Mouse (Mus musculus) inflammation-experienced regulatory T-cells (primary cell): ENCODE data around the gene Rabggta. TPM values are rescaled to one million over a fixed set of nuclear protein-coding genes. Genes with fewer than 3 reads are reported as not detected.

Experiments used
- polyA plus RNA-seq, 2 experiments: library from polyadenylated mRNA; unstranded; fragments of 100-300 nt; shearing (Covaris generic); gene quantifications; one replicate each; pipeline ENCODE4 v1.2.1; 2017

Gene Rabggta
- 10 to 100 TPM; 54.5 to 89.6 TPM for polyA plus RNA-seq

DNA sequence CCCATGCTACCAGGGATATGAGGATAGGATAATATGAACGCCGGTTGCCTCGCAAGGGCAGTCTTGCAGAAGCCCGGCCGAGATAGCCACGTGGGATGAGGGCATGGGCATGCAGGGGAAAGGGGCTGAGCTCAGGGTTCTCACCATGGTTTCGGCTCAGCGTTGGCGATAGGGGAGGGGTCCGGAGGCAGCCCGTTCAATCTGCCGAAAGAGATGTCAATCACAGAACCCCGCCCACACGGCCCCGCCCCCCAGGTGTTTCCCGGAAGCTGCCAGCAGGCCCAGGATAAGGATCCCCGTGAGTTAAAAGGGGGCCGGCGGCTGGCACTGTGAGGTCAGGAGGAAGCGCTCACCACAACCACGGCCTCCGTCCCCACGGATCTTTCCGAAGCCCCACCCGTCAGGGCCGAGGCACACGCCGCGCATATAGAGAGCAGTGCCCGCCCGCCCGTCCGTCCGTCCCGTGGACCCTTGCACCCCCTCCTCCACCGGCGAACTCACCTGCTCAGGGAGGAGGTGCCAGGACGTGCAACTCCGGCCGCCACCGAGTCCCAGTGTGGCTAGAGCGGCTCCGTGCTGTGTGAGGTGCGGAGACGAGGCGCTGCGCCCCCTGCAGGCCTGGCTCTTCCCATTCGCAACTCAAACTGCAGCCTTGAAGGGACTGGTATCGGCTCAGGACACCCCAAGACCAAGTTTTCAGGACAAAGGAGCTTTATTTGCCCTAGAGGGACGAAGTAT is at the start of gene Rabggta:
TSS of gene Rabggta (minus strand) at position 564 of the 738 bp plus-strand sequence.

GRCm38 (mm10) chr14:55765696-55766095 is 43.6 kb upstream of the Rabggta start, which contains the start of gene Ltb4r1:
Ltb4r1 (plus strand) TSS chr14:55765962.

DNA sequence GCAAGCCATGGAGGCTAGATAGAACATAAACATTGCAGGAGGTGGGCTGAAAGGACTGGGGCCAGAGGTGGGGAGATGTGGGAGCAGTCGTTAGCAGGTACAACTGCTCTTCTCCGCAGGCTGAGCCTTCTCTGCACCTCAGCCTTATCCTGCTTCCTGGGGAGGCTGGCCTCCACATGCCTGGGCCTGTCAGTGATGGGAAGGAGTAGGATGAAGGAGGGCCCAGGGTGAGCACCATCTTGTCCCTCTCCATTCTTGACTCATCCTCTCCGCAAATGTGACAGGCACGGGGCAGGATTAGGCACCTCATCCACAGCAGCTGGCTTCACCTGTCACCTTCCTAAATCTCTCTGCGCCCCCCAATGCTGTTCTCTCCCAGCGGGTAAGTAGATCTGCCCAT is 39.1 kb upstream of the Rabggta start, which contains the start of gene Ltb4r2:
TSS of gene Ltb4r2 (plus strand) at position 266 of the 400 bp plus-strand sequence.

GRCm38 (mm10) chr14:55758363-55758784 is 36.3 kb upstream of the Rabggta start, which contains the start of gene Cideb:
Cideb (minus strand) TSS chr14:55758458.

GRCm38 (mm10) chr14:55745180-55745860 is 23.3 kb upstream of the Rabggta start, which contains the start of the genes Dhrs1 and Nop9:
Dhrs1 (minus strand) TSS chr14:55745690.
Nop9 (plus strand) TSS chr14:55745693.

GRCm38 (mm10) chr14:55713729-55714122 is 8.3 kb downstream of the Rabggta start, which contains the start of gene Tgm1:
Tgm1 (minus strand) TSS chr14:55713926.

DNA sequence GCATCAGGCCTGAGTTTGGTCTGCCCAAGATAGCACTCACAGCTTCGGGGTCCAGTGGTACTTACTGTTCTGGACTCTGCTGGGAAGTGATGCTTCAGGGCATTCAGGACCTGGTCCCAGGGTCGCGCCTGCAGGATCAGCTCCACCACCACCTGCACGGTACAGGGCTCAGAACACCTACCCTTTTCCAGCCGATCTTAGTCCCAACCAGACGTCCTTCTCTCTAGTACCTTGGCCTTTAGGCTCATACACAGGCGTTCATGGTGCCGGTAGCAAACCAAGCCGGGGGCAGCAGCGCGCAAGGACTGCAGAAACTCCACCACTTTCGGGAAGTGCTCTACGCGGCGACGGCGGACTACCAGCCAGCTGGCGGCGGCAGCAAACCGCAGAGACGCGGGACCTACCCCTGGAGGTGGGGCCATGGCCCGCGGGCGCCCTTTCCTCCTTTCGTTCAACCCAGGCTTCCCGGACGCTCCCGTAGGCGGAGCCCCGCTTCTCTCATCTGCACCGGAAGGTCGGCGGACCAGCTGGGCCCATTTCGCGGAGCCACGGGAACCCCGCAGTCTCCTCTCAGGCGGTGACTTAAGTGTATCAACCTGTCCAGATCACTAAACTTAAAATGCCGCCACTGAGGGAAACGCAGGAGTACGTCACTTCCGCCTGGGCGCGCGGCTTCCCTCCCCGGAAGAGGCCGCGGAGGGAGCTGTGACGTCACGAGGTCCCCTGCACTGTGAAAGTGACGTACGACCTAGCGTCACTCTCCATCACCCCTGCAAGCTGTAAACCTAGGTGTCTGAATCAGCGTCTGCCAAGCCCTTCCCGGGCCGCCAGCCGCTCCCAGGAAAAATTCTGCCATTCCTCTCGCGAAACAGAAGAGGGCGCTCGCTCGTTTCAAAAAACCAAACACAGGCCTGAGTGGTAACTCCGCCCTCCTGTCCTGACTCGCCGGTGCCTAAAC is 40.6 kb downstream of the Rabggta start, which contains the start of gene Tinf2:
TSS of gene Tinf2 (minus strand) at position 661 of the 958 bp plus-strand sequence.

DNA sequence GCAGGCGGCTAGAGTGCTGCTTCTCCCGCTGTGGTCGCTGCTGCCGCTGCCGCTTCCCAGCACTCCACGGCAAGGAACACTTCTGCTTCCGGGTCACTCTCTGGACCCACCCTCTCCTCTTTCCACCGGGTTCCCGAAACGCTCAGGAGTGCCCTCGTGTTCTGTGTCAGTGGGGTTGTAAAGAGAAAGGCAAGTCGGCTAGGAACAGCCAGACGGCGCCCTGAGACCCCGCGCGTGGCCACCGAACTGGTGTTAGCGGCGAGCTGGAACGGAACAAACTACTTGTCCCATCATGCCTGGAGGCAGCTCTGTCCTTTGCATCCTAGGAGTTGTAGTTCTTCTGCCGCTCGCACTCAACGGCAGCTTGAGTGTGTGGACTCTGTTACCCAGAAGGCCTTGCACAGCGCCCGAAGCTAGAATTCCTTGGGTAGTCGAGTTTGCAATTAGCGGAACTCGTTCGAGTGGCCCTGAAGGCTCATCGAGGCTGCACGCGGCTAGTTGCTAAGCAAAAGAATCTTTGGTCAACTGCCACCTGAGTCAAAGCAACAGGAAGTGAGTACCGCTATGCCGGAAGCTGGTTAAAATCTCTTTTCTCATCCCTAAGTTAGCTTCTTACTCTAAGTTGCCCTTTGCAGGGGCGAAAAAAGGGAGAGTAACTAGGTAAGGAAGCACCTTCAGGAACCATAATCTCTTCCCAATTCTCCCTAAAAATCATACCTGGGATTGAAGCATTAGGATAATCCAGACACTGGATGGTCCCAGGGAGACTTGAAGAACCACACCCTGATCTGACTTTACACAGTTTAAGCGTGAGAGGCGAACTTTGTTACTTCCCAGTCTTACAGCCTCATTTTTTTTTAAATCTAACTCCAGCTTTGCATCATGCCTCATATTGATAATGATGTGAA is 50.0 kb downstream of the Rabggta start, which contains the start of the genes Gmpr2 and Nedd8:
TSS of gene Gmpr2 (plus strand) at position 109 of the 908 bp plus-strand sequence.
TSS of gene Nedd8 (minus strand) at position 292 of the 908 bp plus-strand sequence.

Other genes with a start within 250 kb of the Rabggta start
- 10 to 100 TPM; 35.9 to 39.8 TPM for gene Dhrs4, start 243.5 kb downstream of the Rabggta start, polyA plus RNA-seq
- 1 to 10 TPM in 1 of 2 experiments, under 1 TPM in 1; 0.57 to 3.5 TPM for gene Carmil3, start 231.6 kb downstream of the Rabggta start, polyA plus RNA-seq
- gene Cpne6, start 211.8 kb downstream of the Rabggta start, polyA plus RNA-seq: 1 to 10 TPM in 1 of 2 experiments, under 1 TPM in 1; 0.18 to 1.1 TPM
- 1 to 10 TPM in 1 of 2 experiments, under 1 TPM in 1; 0.36 to 1.6 TPM for gene Nrl, start 197.3 kb downstream of the Rabggta start, polyA plus RNA-seq
- gene Pck2, start 182.0 kb downstream of the Rabggta start, polyA plus RNA-seq: 10 to 100 TPM; 21.5 to 51.6 TPM
- 100 to 1,000 TPM; 141 to 145 TPM for gene Dcaf11, start 162.3 kb downstream of the Rabggta start, polyA plus RNA-seq
- gene A730061H03Rik, start 161.9 kb downstream of the Rabggta start, polyA plus RNA-seq: 1 to 10 TPM; 4.4 to 6.9 TPM
- gene Fitm1, start 146.6 kb downstream of the Rabggta start, polyA plus RNA-seq: not detected
- gene Psme1, start 144.1 kb downstream of the Rabggta start, polyA plus RNA-seq: 1,000 to 10,000 TPM; 1,004 to 1,125 TPM
- 10 to 100 TPM; 32.7 to 34.1 TPM for gene Emc9, start 137.0 kb downstream of the Rabggta start, polyA plus RNA-seq
- 100 to 1,000 TPM; 686 to 830 TPM for gene Psme2, start 131.2 kb downstream of the Rabggta start, polyA plus RNA-seq
- 10 to 100 TPM; 61.0 to 75.2 TPM for gene Rnf31, start 130.6 kb downstream of the Rabggta start, polyA plus RNA-seq
- gene Irf9, start 118.7 kb downstream of the Rabggta start, polyA plus RNA-seq: 100 to 1,000 TPM; 149 to 175 TPM
- 10 to 100 TPM in 1 of 2 experiments, 1 to 10 TPM in 1; 2.7 to 16.9 TPM for gene Rec8, start 104.2 kb downstream of the Rabggta start, polyA plus RNA-seq
- 10 to 100 TPM; 50.2 to 65.2 TPM for gene Ipo4, start 86.3 kb downstream of the Rabggta start, polyA plus RNA-seq
- 1 to 10 TPM; 1.4 to 3.0 TPM for gene Gm49378, start 84.4 kb downstream of the Rabggta start, polyA plus RNA-seq
- 10 to 100 TPM; 73.1 to 82.7 TPM for gene Tm9sf1, start 78.5 kb downstream of the Rabggta start, polyA plus RNA-seq
- 1 to 10 TPM; 1.4 to 2.1 TPM for gene Tssk4, start 72.1 kb downstream of the Rabggta start, polyA plus RNA-seq
- 100 to 1,000 TPM in 1 of 2 experiments, 10 to 100 TPM in 1; 97.3 to 101 TPM for gene Mdp1, start 61.8 kb downstream of the Rabggta start, polyA plus RNA-seq
- gene Gmpr2, start 50.3 kb downstream of the Rabggta start, polyA plus RNA-seq: 10 to 100 TPM; 41.6 to 61.3 TPM
- gene Nedd8, start 50.1 kb downstream of the Rabggta start, polyA plus RNA-seq: 100 to 1,000 TPM; 358 to 380 TPM
- 10 to 100 TPM; 57.8 to 66.2 TPM for gene Tinf2, start 40.4 kb downstream of the Rabggta start, polyA plus RNA-seq
- under 1 TPM; 0.14 to 0.76 TPM for gene Tgm1, start 8.3 kb downstream of the Rabggta start, polyA plus RNA-seq
- gene Dhrs1, start 23.4 kb upstream of the Rabggta start, polyA plus RNA-seq: 10 to 100 TPM; 21.9 to 45.9 TPM
- gene Nop9, start 23.4 kb upstream of the Rabggta start, polyA plus RNA-seq: 10 to 100 TPM; 45.0 to 53.1 TPM
- gene Cideb, start 36.2 kb upstream of the Rabggta start, polyA plus RNA-seq: not detected
- gene Ltb4r2, start 39.2 kb upstream of the Rabggta start, polyA plus RNA-seq: 1 to 10 TPM in 1 of 2 experiments, under 1 TPM in 1; 0.35 to 1.1 TPM
- gene Ltb4r1, start 43.7 kb upstream of the Rabggta start, polyA plus RNA-seq: 10 to 100 TPM in 1 of 2 experiments, 1 to 10 TPM in 1; 1.2 to 10.9 TPM
- under 1 TPM; 0.04 to 0.45 TPM for gene Adcy4, start 61.8 kb upstream of the Rabggta start, polyA plus RNA-seq
- gene Ripk3, start 66.6 kb upstream of the Rabggta start, polyA plus RNA-seq: 10 to 100 TPM; 62.4 to 75.6 TPM
- gene Nfatc4, start 100.9 kb upstream of the Rabggta start, polyA plus RNA-seq: 1 to 10 TPM in 1 of 2 experiments, not detected in 1; 1.6 TPM
- 1 to 10 TPM in 1 of 2 experiments, under 1 TPM in 1; 0.22 to 1.5 TPM for gene Nynrin, start 131.7 kb upstream of the Rabggta start, polyA plus RNA-seq
- gene Cbln3, start 162.1 kb upstream of the Rabggta start, polyA plus RNA-seq: under 1 TPM; 0.33 to 0.48 TPM
- 10 to 100 TPM; 67.6 to 78.9 TPM for gene Khnyn, start 162.7 kb upstream of the Rabggta start, polyA plus RNA-seq
- 10 to 100 TPM; 72.3 to 79.5 TPM for gene Sdr39u1, start 178.0 kb upstream of the Rabggta start, polyA plus RNA-seq
- gene Cma1, start 222.4 kb upstream of the Rabggta start, polyA plus RNA-seq: not detected
- not detected for gene Cma2, start 228.7 kb upstream of the Rabggta start, polyA plus RNA-seq